Mouse (Mus musculus): ENCODE results near the gene Zbtb22. TPM values are rescaled to one million over a fixed set of nuclear protein-coding genes. Genes with fewer than 3 reads are reported as not detected.

The Zbtb22 gene
- polyA plus RNA-seq, 1 experiment: 26.3 TPM

DNA sequence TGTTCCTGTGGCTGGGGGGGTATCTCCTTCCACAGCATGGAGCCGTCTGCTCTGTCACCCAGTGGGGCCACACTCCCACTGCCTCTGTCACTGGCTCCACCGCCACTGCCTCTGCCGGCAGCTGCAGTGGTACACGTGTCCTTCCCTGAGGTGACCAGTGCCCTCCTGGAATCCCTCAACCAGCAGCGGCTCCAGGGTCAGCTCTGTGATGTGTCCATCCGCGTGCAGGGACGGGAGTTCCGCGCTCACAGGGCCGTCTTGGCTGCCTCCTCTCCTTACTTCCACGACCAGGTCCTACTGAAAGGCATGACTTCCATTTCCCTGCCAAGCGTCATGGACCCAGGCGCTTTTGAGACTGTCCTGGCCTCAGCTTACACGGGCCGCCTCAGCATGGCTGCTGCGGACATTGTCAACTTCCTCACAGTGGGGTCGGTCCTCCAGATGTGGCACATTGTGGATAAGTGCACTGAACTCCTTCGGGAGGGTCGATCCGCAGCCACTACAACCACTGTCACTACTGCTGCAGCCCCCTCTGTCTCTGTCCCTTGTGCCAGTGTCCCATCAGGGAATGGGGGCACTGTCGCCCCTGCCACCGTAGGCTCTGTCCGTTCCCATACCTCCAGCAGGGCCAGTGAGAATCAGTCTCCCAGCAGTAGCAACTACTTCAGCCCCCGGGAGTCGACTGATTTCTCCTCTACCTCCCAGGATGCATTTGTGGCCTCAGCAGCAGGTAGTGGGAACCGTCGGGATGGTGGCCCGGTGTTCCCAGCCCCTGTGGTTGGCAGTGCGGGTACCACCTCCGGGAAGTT, 1.3 kb downstream of the Zbtb22 start:
- H3K27ac ChIP-seq (ENCODE audit: control insufficient read depth, insufficient read depth, low read depth, low read length, poor library complexity): no peak overlapping the region
- TF ChIP-seq CTCF (IDR thresholded peaks at IDR 0.05; ENCODE audit: control insufficient read depth, insufficient read depth, low read length) (no peak), POLR2A (IDR thresholded peaks at IDR 0.05; ENCODE audit: borderline replicate concordance, control insufficient read depth, low read depth, low read length) (peak; percentile 17; the same call in 1 of the 2 replicates)
- 88% methylated on average over 31 of the region's 31 CpGs for WGBS
- peak overlapping the region; percentile 41 for H3K4me3 ChIP-seq (replicated peaks; ENCODE audit: control insufficient read depth, low read depth, low read length)
- peaks cover 6% of the 10 kb centered on the region for H3K4me1 ChIP-seq (ENCODE audit: control insufficient read depth, insufficient read depth, low read length)

DNA sequence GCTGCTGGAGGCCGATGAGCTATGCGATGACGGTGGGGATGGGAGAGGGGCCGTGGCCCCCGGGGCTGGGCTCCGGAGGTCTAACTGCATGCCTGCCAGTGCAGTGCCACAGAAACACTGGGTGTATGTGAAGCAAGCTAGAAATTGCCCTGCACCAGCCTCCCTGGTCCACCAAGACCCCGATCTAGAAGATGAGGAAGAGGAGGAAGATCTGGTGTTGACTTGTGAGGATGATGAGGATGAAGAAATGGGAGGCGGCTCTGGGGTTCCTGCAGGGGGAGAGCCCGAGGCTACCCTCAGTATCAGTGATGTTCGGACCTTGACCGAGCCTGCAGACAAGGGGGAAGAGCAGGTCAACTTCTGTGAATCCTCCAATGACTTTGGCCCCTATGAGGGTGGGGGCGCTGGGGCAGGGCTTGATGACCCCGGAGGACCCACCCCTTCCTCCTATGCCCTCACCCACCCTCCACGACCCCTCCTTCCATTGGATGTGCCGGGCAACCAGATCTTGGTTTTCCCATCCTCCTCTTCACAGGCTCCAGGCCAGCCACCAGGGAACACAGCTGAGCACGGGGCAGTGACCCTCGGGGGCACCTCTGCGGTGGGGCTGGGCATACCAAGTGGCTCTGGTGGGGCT, 2.1 kb downstream of the Zbtb22 start:
- peaks cover 6% of the 10 kb centered on the region for H3K4me1 ChIP-seq (ENCODE audit: control insufficient read depth, insufficient read depth, low read length)

DNA sequence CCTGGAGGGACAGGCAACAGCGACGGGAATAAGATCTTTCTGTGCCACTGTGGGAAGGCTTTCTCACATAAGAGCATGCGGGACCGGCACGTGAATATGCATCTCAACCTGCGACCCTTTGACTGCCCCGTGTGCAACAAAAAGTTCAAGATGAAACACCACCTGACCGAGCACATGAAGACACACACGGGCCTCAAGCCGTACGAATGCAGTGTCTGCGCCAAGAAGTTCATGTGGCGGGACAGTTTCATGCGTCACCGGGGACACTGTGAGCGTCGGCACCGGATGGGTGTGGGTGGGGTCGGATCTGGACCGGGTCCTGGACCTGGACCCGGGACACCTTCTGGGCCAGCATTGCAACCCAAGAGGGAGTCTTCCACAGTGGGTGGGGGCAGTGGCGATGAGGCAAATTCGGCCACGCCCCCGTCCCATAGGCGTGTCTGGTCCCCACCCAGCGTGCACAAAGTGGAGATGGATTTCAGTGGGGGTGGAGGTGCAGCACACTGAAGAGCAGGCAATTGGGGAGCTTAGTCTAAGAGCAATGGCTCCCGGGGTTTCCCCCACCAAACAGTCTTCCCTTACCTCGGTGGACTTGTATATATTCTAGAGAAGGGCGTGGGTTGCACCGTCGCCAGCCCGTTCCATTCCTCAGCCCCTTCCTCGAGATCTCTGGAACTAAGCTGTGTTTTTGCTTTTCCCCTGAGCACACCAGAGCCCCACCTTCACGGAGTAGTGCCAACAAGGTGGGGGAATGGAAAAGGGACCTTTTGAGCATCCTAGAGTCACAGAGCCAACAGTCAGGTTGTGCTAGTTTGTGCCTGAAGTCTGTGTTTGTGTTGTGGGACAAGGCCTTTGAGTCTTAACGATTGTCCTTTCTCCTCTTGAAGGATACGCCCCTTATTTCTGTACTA, 2.8 kb downstream of the Zbtb22 start:
- Histone ChIP-seq H3K4me3 (replicated peaks; ENCODE audit: control insufficient read depth, low read depth, low read length) (peak overlapping the region; percentile 78), H3K27ac (ENCODE audit: control insufficient read depth, insufficient read depth, low read depth, low read length, poor library complexity) (peak overlapping the region; percentile 89), H3K4me1 (ENCODE audit: control insufficient read depth, insufficient read depth, low read length) (peaks cover 6% of the 10 kb centered on the region)
- TF ChIP-seq CTCF (IDR thresholded peaks at IDR 0.05; ENCODE audit: control insufficient read depth, insufficient read depth, low read length): no peak
- 71% methylated on average over 37 of the region's 37 CpGs for WGBS

More for the DNA sequence above, 2.1 kb downstream of the Zbtb22 start:
- Histone ChIP-seq H3K27ac (ENCODE audit: control insufficient read depth, insufficient read depth, low read depth, low read length, poor library complexity) (no peak overlapping the region), H3K4me3 (replicated peaks; ENCODE audit: control insufficient read depth, low read depth, low read length) (no peak overlapping the region)
- TF ChIP-seq POLR2A (IDR thresholded peaks at IDR 0.05; ENCODE audit: borderline replicate concordance, control insufficient read depth, low read depth, low read length) (no peak), CTCF (IDR thresholded peaks at IDR 0.05; ENCODE audit: control insufficient read depth, insufficient read depth, low read length) (no peak)
- 94% methylated on average over 18 of the region's 18 CpGs for WGBS

DNA sequence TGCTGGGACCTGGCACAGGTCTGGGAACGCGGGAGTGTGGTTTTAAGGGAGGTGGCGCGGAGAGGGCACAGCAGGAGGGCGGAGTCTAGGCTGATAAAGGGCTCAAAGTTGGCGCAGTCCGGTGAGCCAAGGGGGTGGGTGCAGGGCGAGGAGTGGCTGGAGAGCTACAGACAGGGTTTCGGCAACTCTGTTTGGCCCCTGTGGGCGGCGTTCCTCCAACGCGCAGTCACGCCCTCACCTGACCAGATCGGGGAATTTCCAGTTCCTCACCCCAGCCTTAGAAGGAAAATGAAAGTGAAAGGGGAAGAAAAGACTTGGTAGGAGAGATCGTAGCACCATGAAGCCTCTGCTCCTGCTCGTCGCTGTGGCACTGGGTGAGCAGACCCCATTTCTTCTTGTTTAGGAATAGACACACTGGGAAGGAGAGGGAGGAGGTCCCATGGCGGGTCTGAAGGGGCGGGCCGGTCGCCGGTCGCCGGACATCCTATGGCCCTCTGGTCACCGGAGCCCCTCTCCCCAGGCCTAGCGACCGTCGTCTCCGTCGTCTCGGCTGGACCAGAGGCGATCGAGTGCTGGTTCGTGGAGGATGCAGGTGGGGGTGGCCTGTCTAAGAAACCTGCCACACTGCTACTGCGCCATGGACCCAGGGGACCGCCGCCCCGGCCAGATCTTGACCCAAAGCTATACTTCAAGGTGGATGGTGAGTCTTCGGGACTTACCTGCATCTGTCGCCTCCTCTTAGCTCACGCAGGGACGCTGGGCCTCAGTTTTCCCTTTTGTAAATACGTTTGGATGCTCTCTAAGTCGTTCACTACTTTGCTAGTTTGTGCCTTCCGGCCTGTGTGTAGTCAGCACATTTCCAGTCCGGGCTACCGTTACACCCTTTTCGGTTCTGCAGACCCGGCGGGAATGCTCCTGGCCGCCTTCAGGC, 3.9 kb downstream of the Zbtb22 start:
- TF ChIP-seq POLR2A (IDR thresholded peaks at IDR 0.05; ENCODE audit: borderline replicate concordance, control insufficient read depth, low read depth, low read length) (peak; percentile 56; the same call in 1 of the 2 replicates), CTCF (IDR thresholded peaks at IDR 0.05; ENCODE audit: control insufficient read depth, insufficient read depth, low read length) (peak; percentile 37)
- H3K4me1 ChIP-seq (ENCODE audit: control insufficient read depth, insufficient read depth, low read length): peaks cover 6% of the 10 kb centered on the region
- under 1% methylated on average over 52 of the region's 52 CpGs for WGBS
- H3K4me3 ChIP-seq (replicated peaks; ENCODE audit: control insufficient read depth, low read depth, low read length): peak overlapping the region; percentile 78
- peak overlapping the region; percentile 89 for H3K27ac ChIP-seq (ENCODE audit: control insufficient read depth, insufficient read depth, low read depth, low read length, poor library complexity)

DNA sequence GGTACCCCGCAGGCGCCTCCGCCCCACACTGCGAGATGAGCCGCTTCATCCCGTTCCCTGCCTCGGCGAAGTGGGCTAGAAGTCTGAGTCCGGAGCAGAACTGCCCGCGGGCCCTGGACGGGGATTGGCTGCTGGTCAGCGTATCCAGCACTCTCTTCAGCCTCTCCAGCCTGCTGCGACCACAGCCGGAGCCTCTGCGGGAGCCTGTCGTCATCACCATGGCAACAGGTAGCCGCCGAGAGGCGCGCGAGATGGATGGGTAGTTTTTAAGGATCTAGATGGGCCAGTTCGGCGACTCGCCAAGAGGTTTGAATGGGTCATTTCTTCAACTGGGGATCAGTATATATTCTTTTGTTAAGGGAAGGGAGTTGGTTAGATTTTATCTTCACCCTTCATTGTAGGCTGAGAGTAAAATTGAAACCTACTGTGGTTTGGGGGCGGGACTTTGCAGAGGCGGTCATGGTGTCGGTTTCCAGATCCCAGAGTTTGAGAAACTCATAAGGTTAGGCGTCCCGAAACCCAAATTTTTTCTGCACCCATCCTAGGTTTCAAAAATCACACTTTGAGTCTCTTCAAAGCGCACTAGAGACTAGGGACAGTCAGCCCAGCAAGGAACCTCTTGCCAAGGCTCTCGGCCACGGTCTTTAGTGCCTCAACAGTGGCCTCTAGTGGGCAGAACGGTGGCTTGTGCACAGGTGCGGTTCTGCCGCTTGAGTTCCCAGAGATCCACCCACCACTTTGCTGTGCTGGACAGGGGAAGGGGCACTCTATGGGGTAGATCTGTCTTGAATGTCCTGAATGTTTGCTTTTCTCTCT, 4.8 kb downstream of the Zbtb22 start:
- peak; percentile 95 for TF ChIP-seq CTCF (IDR thresholded peaks at IDR 0.05; ENCODE audit: control insufficient read depth, insufficient read depth, low read length)
- peak; percentile 24; the same call in 1 of the 2 replicates for TF ChIP-seq POLR2A (IDR thresholded peaks at IDR 0.05; ENCODE audit: borderline replicate concordance, control insufficient read depth, low read depth, low read length)
- peak overlapping the region; percentile 89 for H3K27ac ChIP-seq (ENCODE audit: control insufficient read depth, insufficient read depth, low read depth, low read length, poor library complexity)
- H3K4me1 ChIP-seq (ENCODE audit: control insufficient read depth, insufficient read depth, low read length): peaks cover 4% of the 10 kb centered on the region; the same call in 1 of the 2 replicates
- peak overlapping the region; percentile 78 for H3K4me3 ChIP-seq (replicated peaks; ENCODE audit: control insufficient read depth, low read depth, low read length)
- WGBS: under 1% methylated on average over 36 of the region's 36 CpGs

DNA sequence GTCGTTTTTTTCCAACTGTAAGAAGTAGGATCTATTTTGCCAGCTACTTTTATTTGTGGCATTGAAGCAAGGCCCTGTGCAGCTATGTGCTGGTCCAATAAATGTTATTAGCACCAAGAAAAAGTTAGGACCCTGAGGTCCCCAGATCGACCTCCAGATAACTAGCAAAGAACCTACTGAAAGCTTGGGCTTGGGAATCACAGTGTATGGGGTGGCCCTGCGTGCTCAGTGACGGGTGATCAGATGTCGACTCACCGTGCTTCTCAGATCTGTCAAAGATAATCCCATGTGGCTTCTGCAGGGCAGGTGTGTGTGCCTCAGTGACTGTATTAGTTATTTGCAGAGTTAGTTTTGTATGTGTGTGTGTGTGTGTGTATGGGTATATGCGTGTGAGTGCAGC, 5.7 kb downstream of the Zbtb22 start:
- H3K27ac ChIP-seq (ENCODE audit: control insufficient read depth, insufficient read depth, low read depth, low read length, poor library complexity): no peak overlapping the region
- no peak overlapping the region for H3K4me3 ChIP-seq (replicated peaks; ENCODE audit: control insufficient read depth, low read depth, low read length)
- peaks cover 4% of the 10 kb centered on the region; the same call in 1 of the 2 replicates for H3K4me1 ChIP-seq (ENCODE audit: control insufficient read depth, insufficient read depth, low read length)
- TF ChIP-seq CTCF (IDR thresholded peaks at IDR 0.05; ENCODE audit: control insufficient read depth, insufficient read depth, low read length) (no peak), POLR2A (IDR thresholded peaks at IDR 0.05; ENCODE audit: borderline replicate concordance, control insufficient read depth, low read depth, low read length) (no peak)
- WGBS: 85% methylated on average over 7 of the region's 7 CpGs
